Mouse (Mus musculus) liver, embryonic 13.5 days (tissue): ENCODE results near the gene 2700049A03Rik. TPM values are rescaled to one million over a fixed set of nuclear protein-coding genes. Genes with fewer than 3 reads are reported as not detected.

Experiments used
- ATAC-seq: fragments of 200-750 bp; cut with Nextera tagmentation; 2 replicates; pipeline ENCODE4 v1.8.0; 2017; ENCODE audit warnings: low read depth, mild to moderate bottlenecking, moderate number of reproducible peaks, moderate library complexity
- DNase-seq: peaks from one replicate; pipeline ENCODE4 v3.0.0; 2022
- H3K27ac ChIP-seq: fragments of 300-500 bp; sonication (generic); 2 replicates; pipeline ENCODE4 v1.5.1; 2015; ENCODE audit warnings: moderate library complexity, mild to moderate bottlenecking, inconsistent platforms
- H3K27me3 ChIP-seq: fragments of 300-500 bp; sonication (generic); 2 replicates; pipeline ENCODE4 v1.6.1; 2015; ENCODE audit warnings: mild to moderate bottlenecking, inconsistent platforms
- H3K36me3 ChIP-seq: fragments of 300-500 bp; sonication (generic); 2 replicates; pipeline ENCODE4 v1.6.1; 2015; ENCODE audit warnings: mild to moderate bottlenecking, inconsistent platforms
- H3K4me1 ChIP-seq: fragments of 300-500 bp; sonication (generic); replicated peaks from 2 replicates; pipeline ENCODE4 v1.6.1; 2015; ENCODE audit warnings: inconsistent platforms
- H3K4me2 ChIP-seq: fragments of 300-500 bp; sonication (generic); 2 replicates; pipeline ENCODE4 v1.6.1; 2015; ENCODE audit warnings: inconsistent platforms, mild to moderate bottlenecking, moderate library complexity
- H3K4me3 ChIP-seq: fragments of 300-500 bp; sonication (generic); replicated peaks from 2 replicates; pipeline ENCODE4 v1.5.1; 2015; ENCODE audit warnings: mild to moderate bottlenecking, inconsistent platforms
- H3K9ac ChIP-seq: fragments of 300-500 bp; sonication (generic); 2 replicates; pipeline ENCODE4 v1.6.1; 2015; ENCODE audit warnings: mild to moderate bottlenecking, inconsistent platforms
- H3K9me3 ChIP-seq: fragments of 300-500 bp; sonication (generic); replicated peaks from 2 replicates; pipeline ENCODE4 v1.6.1; 2016; ENCODE audit warnings: inconsistent platforms
- WGBS: fragments of 180-500 bp; shearing (Covaris S2); methylation state at CpG from one replicate; pipeline ENCODE4 v1.1.7; 2015; ENCODE audit not compliant: insufficient replicate concordance; 5-methylcytosine and 5-hydroxymethylcytosine counted together
- polyA plus RNA-seq: library from polyadenylated mRNA; unstranded; fragments of >200 nt; fragmentation: Nextera tagmentation; extraction: Ambion mirVana; gene quantifications from 2 replicates; pipeline ENCODE4 v1.2.1, GENCODE M21; 2015

The 2700049A03Rik gene
- polyA plus RNA-seq, 1 experiment from 2014 or later: 5.0 TPM

- ATAC-seq: no peak
- Histone ChIP-seq H3K9me3 (no peaks in the 10 kb centered on the region), H3K4me1 (peaks cover 34% of the 10 kb centered on the region), H3K36me3 (peaks cover 37% of the 10 kb centered on the region), H3K27me3 (no peaks in the 10 kb centered on the region), H3K27ac (peak overlapping the region; percentile 61), H3K4me2 (peak overlapping the region; percentile 93), H3K4me3 (peak overlapping the region; percentile 92), H3K9ac (peak overlapping the region; percentile 89)
- DNase-seq: no peak
- WGBS: 4% methylated on average over 11 of the region's 11 CpGs
Measured at GRCm38 (mm10) chr12:71137686-71138085, 1.0 kb downstream of the 2700049A03Rik start.

- Histone ChIP-seq H3K4me3 (no peak overlapping the region), H3K4me2 (peak overlapping the region; percentile 93), H3K4me1 (peaks cover 32% of the 10 kb centered on the region), H3K27ac (no peak overlapping the region), H3K36me3 (peaks cover 48% of the 10 kb centered on the region), H3K9ac (no peak overlapping the region), H3K9me3 (no peaks in the 10 kb centered on the region), H3K27me3 (no peaks in the 10 kb centered on the region)
- DNase-seq: peak; percentile 16
- 65% methylated on average over 5 of the region's 5 CpGs for WGBS
- ATAC-seq: no peak
Measured at GRCm38 (mm10) chr12:71139258-71139828, 2.7 kb downstream of the 2700049A03Rik start.

GRCm38 (mm10) chr12:71141189-71141588 is 4.5 kb downstream of the 2700049A03Rik start:
- H3K9me3 ChIP-seq: no peaks in the 10 kb centered on the region
- H3K36me3 ChIP-seq: peaks cover 46% of the 10 kb centered on the region
- no peak overlapping the region for H3K4me3 ChIP-seq
- ATAC-seq (no peak), DNase-seq (no peak)
- H3K9ac ChIP-seq: no peak overlapping the region
- H3K4me1 ChIP-seq: peaks cover 20% of the 10 kb centered on the region
- H3K27ac ChIP-seq: no peak overlapping the region
- no peaks in the 10 kb centered on the region for H3K27me3 ChIP-seq
- no peak overlapping the region for H3K4me2 ChIP-seq

- Histone ChIP-seq H3K9ac (no peak overlapping the region), H3K27ac (no peak overlapping the region), H3K4me3 (no peak overlapping the region), H3K4me1 (no peaks in the 10 kb centered on the region), H3K27me3 (no peaks in the 10 kb centered on the region), H3K9me3 (no peaks in the 10 kb centered on the region), H3K4me2 (no peak overlapping the region), H3K36me3 (peaks cover 47% of the 10 kb centered on the region)
- 61% methylated on average over 3 of the region's 3 CpGs for WGBS
- ATAC-seq (no peak), DNase-seq (peak; percentile 12)
Measured at GRCm38 (mm10) chr12:71147641-71148040, 11.0 kb downstream of the 2700049A03Rik start.

GRCm38 (mm10) chr12:71148801-71149200 is 12.2 kb downstream of the 2700049A03Rik start:
- peaks cover 47% of the 10 kb centered on the region for H3K36me3 ChIP-seq
- H3K27me3 ChIP-seq: no peaks in the 10 kb centered on the region
- ATAC-seq: no peak
- H3K9ac ChIP-seq: no peak overlapping the region
- no peak overlapping the region for H3K4me3 ChIP-seq
- H3K9me3 ChIP-seq: no peaks in the 10 kb centered on the region
- DNase-seq: no peak
- H3K27ac ChIP-seq: no peak overlapping the region
- no peaks in the 10 kb centered on the region for H3K4me1 ChIP-seq
- H3K4me2 ChIP-seq: no peak overlapping the region
- 90% methylated on average over 9 of the region's 9 CpGs for WGBS

GRCm38 (mm10) chr12:71149456-71149855 is 12.8 kb downstream of the 2700049A03Rik start:
- Histone ChIP-seq H3K36me3 (peaks cover 44% of the 10 kb centered on the region), H3K27me3 (no peaks in the 10 kb centered on the region), H3K4me3 (no peak overlapping the region), H3K9ac (no peak overlapping the region), H3K4me2 (no peak overlapping the region), H3K9me3 (no peaks in the 10 kb centered on the region), H3K4me1 (no peaks in the 10 kb centered on the region), H3K27ac (no peak overlapping the region)
- WGBS: 68% methylated on average over 6 of the region's 6 CpGs
- DNase-seq: no peak
- no peak for ATAC-seq

GRCm38 (mm10) chr12:71150167-71150566 is 13.5 kb downstream of the 2700049A03Rik start:
- no peak overlapping the region for H3K27ac ChIP-seq
- peak; percentile 81; the same call in 1 of the 2 replicates for ATAC-seq
- WGBS: 27% methylated on average over 8 of the region's 8 CpGs
- no peaks in the 10 kb centered on the region for H3K4me1 ChIP-seq
- H3K4me3 ChIP-seq: no peak overlapping the region
- no peak overlapping the region for H3K9ac ChIP-seq
- peaks cover 50% of the 10 kb centered on the region for H3K36me3 ChIP-seq
- no peaks in the 10 kb centered on the region for H3K27me3 ChIP-seq
- peak; percentile 22 for DNase-seq
- H3K4me2 ChIP-seq: no peak overlapping the region
- H3K9me3 ChIP-seq: no peaks in the 10 kb centered on the region

- Histone ChIP-seq H3K4me2 (no peak overlapping the region), H3K4me1 (no peaks in the 10 kb centered on the region), H3K27ac (no peak overlapping the region), H3K9me3 (no peaks in the 10 kb centered on the region), H3K27me3 (no peaks in the 10 kb centered on the region), H3K36me3 (peaks cover 64% of the 10 kb centered on the region), H3K4me3 (no peak overlapping the region), H3K9ac (no peak overlapping the region)
- no peak for DNase-seq
- WGBS: 87% methylated on average over 6 of the region's 6 CpGs
- no peak for ATAC-seq
Measured at GRCm38 (mm10) chr12:71154979-71155378, 18.3 kb downstream of the 2700049A03Rik start.

- no peaks in the 10 kb centered on the region for H3K9me3 ChIP-seq
- no peaks in the 10 kb centered on the region for H3K27me3 ChIP-seq
- H3K4me3 ChIP-seq: no peak overlapping the region
- H3K9ac ChIP-seq: no peak overlapping the region
- no peak overlapping the region for H3K4me2 ChIP-seq
- H3K4me1 ChIP-seq: peaks cover under 1% of the 10 kb centered on the region; the same call in 1 of the 2 replicates
- H3K36me3 ChIP-seq: peaks cover 68% of the 10 kb centered on the region
- no peak for DNase-seq
- ATAC-seq: no peak
- 84% methylated on average over 6 of the region's 6 CpGs for WGBS
- no peak overlapping the region for H3K27ac ChIP-seq
Measured at GRCm38 (mm10) chr12:71157974-71158373, 21.3 kb downstream of the 2700049A03Rik start.

- Histone ChIP-seq H3K27ac (no peak overlapping the region), H3K9ac (no peak overlapping the region), H3K4me2 (no peak overlapping the region), H3K4me1 (peaks cover 19% of the 10 kb centered on the region), H3K9me3 (no peaks in the 10 kb centered on the region), H3K27me3 (no peaks in the 10 kb centered on the region), H3K4me3 (no peak overlapping the region), H3K36me3 (peaks cover 53% of the 10 kb centered on the region)
- DNase-seq: peak; percentile 62
- WGBS: 14% methylated on average over 9 of the region's 9 CpGs
- peak; percentile 99 for ATAC-seq
Measured at GRCm38 (mm10) chr12:71164410-71164809, 27.8 kb downstream of the 2700049A03Rik start.

GRCm38 (mm10) chr12:71169911-71170310 is 33.3 kb downstream of the 2700049A03Rik start:
- ATAC-seq (no peak), DNase-seq (no peak)
- Histone ChIP-seq H3K27ac (no peak overlapping the region), H3K27me3 (no peaks in the 10 kb centered on the region), H3K4me3 (no peak overlapping the region), H3K4me2 (no peak overlapping the region), H3K4me1 (peaks cover 6% of the 10 kb centered on the region), H3K36me3 (peaks cover 51% of the 10 kb centered on the region), H3K9me3 (no peaks in the 10 kb centered on the region), H3K9ac (no peak overlapping the region)
- 71% methylated on average over 1 of the region's 1 CpGs for WGBS

GRCm38 (mm10) chr12:71183736-71184135 is 47.1 kb downstream of the 2700049A03Rik start:
- Histone ChIP-seq H3K27ac (no peak overlapping the region), H3K9me3 (no peaks in the 10 kb centered on the region), H3K9ac (no peak overlapping the region), H3K4me3 (no peak overlapping the region), H3K4me2 (no peak overlapping the region), H3K4me1 (no peaks in the 10 kb centered on the region), H3K36me3 (peaks cover 35% of the 10 kb centered on the region), H3K27me3 (no peaks in the 10 kb centered on the region)
- 89% methylated on average over 3 of the region's 3 CpGs for WGBS
- ATAC-seq (no peak), DNase-seq (no peak)
